Mouse (Mus musculus): ENCODE measurements around the gene Cdk5rap2.
A peak's percentile ranks its signal among the peaks of the same experiment; 100 is the strongest.

The Cdk5rap2 gene

GRCm38 (mm10) chr4:70335444-70336144, 74.6 kb downstream of the Cdk5rap2 start:
- DNase-seq = no peak

DNA sequence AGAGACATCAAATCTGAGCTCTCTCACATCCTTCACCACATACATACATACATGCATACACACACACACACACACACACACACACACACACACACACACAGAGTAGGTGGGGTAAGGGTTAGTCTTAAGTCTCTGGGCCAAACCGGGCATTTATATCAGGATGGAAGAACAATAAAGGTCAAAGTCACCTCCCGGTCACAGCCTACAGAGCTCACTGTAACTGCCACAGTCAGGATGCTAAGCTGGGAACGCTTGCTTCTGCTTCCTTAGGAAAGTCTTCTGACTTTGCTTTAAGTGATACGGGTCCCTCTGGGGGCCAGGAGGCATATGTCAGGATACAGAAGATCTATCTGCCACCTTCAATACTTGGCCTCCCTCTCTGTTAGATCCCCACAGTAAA, 75.2 kb downstream of the Cdk5rap2 start:
- peak in 1 of 2 experiments; percentile 18 for DNase-seq

GRCm38 (mm10) chr4:70332981-70333380, 77.3 kb downstream of the Cdk5rap2 start:
- no peak for DNase-seq

- no peak for DNase-seq
These were observed 77.7 kb downstream of the Cdk5rap2 start for GRCm38 (mm10) chr4:70332576-70332975.

GRCm38 (mm10) chr4:70331181-70331580, 79.1 kb downstream of the Cdk5rap2 start:
- DNase-seq = no peak

DNA sequence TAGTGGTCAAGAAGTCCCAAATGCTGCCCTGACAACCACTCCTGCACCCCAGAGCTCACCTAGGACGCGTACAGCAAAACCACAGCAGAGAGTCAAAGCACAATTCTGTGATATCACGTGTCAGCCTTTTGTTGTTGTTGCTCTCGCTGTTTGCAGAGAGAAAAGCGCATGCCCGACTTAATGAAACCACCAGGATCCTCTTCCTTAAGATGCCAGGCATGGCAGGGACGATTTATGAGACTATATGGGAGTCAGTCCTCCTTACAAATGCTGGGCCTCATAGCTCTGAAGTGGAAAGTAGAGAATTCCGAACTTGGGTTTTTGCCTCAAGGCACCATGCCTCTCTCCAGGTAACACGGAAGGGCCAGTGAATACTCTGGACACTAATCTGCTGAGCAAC, 82.2 kb downstream of the Cdk5rap2 start:
- DNase-seq = no peak

GRCm38 (mm10) chr4:70327436-70327835, 82.8 kb downstream of the Cdk5rap2 start:
- DNase-seq = no peak

GRCm38 (mm10) chr4:70321586-70321985, 88.7 kb downstream of the Cdk5rap2 start:
- no peak for DNase-seq

DNA sequence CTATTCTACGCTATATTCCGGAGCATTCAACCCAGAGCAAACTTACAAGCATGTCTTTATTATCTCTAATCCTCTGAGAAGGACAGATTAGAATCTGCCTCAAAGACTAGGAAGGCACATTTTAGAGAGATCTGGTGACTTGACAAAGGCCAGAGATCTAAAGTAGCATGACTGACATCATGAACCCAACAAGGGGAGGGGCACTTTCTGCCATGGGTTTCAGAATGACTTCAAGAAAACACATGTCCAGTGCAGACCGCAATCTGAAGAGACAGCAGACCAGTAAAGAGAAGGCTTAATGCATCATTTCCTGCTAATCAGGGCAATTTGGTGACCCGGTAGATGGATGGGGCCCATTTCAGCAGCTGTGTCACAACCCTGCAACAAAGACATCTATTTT, 98.1 kb downstream of the Cdk5rap2 start:
- DNase-seq = no peak

DNA sequence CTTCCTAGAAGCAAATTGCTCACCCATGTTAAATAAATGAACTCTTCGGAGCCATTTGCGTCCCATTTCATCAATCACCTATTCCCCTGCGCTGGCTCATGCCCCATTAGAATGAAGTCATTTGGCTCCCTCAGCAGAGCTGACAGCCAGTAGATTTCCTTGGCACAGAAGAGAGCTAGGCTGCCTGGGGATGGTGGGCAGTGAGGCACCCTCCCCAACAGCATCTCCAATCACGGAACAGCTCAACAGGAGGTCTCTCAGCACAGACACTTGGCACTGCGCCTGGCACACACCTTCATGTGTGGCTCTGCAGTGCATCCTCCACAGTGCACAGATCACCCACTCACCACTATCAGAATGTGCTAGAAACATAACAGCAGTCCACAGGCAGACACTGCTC, 98.7 kb downstream of the Cdk5rap2 start:
- DNase-seq = no peak

DNA sequence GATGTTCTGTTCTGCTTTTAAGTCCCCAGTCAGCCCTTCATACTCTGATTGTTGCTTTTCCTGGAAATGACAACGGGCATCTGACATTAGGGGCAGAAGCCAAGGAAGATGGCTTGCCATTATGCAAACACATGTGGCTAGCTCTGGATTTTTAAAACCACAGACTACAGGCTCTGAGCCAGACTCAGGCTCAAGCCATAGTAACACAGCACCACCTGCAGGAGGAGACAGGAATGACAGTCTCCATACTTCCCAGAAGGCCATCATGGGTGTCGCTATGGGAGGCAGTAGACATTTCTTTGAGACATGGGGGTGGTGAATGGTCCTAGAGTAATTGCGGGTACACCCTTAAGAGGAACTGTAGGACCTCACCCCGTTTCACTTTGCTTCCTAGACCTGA, 103.0 kb downstream of the Cdk5rap2 start:
- peak; percentile 78 to 80 for DNase-seq

DNA sequence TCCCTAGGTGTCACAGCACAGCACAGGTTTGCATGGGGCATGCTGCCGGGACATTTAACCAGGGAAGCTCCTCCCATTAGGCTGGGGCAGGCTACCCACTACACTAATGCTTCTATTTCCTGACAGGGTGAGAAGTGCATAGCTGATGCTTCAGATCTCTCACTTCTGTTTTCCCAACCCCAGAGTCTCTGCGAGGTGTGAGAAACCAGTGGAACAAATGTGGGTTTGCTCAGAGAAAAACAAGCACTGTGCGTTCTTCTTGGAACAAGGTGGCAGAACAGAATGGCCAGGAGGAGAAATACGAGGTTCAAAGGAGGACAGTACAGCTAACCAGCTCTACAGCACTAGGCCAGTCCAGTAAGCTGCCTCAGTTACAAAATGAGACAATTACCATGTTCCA, 106.4 kb downstream of the Cdk5rap2 start:
- DNase-seq = no peak

GRCm38 (mm10) chr4:70301187-70301586, 109.1 kb downstream of the Cdk5rap2 start:
- no peak for DNase-seq

DNA sequence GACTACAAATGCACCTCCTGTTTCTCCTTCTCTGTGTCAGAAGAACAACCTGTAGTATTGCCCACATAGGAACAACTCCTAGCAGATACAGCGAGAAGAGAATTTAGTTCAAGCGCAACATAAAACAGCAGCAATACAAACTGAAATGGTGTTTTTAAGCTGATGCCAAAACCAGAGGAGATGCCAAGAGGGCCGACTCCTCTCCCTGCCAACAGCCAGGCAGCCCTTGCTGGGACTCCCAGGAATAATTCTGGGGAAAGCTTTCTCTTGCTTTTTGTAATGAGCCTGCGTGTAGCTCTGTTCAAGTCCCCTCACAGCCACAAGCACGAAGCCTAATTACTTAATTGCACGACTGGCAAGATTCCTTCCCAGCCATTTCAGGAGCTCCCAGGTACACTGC, 120.9 kb downstream of the Cdk5rap2 start:
- DNase-seq = no peak

DNA sequence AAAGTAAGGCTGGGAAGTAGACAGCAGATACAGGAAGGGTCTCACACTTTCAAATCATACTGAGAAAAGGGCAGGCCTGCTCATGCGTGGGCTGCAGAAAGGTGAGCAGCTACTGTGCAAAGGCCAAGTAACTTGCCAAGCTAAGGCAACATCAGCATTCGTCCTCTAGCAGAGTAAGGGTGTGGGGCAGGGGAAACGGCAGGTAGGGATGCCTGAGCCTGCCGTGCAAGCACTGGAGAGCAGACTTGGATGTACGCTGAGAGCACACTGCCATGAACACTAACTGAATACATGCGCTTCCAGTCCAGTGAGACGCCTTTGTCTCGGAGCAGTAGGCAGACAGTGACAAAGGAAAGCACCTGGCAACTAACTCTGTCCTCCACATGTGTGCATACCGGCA, 127.1 kb downstream of the Cdk5rap2 start:
- DNase-seq = no peak

DNA sequence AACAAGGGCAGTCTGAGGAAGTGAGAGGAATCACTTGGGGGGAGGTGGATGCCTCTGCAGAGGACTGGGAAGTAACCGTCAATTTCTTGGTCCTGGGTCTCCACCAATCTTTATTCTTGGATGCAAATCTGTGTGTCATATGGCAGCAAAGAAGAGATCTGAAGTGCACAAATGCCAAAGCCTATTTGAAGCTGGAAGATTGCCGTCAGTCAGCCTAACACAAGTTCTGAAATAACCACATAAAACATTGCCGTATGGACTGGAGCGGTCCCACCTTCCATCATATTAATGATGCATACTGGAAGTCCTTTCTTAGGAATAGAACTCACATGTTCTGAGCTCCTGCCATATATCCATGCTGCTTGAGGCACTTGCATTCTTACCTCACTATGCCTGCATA, 131.4 kb downstream of the Cdk5rap2 start:
- no peak for DNase-seq

DNA sequence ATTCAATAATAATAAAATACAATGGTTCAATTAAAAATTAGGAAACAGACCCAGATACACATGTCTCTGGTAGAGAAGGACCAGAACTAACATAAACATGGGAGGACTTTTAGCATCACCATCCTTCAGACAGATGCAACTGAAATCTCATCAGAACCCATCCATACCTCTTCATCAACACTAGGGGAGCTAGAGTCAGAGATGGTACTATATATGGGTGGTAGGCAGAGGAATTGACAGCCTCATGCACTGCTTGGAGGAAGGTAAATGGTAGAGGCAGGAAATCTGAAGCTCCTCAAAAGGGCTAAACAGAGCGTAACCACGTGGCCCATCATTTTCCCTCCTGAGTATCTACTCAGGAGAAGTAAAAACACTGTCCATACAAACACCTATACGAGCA, 132.2 kb downstream of the Cdk5rap2 start:
- DNase-seq = no peak

- no peak for DNase-seq
These were observed 137.3 kb downstream of the Cdk5rap2 start for GRCm38 (mm10) chr4:70272943-70273342.

GRCm38 (mm10) chr4:70272527-70272926, 137.7 kb downstream of the Cdk5rap2 start:
- no peak for DNase-seq

- DNase-seq = no peak
These were observed 142.9 kb downstream of the Cdk5rap2 start for GRCm38 (mm10) chr4:70267213-70267906.

DNA sequence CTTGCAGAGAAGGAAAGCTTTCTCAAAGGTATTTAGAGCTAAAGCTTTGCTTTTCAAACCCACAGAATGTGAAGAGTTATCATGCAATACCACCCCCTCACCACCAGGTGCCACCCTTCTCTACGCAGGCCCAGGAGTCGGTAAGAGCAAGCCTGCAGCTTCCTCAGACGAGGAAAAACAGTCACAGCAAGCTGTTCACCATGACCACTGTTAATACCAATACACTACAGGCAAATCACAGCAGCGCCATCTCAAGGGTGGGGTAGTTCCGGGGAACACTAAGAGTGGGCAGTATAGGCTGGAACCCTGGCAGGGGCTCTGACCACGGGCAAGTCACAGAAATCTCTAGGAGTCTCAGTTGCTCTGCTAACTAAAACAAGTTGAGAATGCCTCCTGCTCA, 145.0 kb downstream of the Cdk5rap2 start:
- DNase-seq = peak; percentile 63 to 74

- DNase-seq = no peak
These were observed 147.4 kb downstream of the Cdk5rap2 start for GRCm38 (mm10) chr4:70262850-70263249.

DNA sequence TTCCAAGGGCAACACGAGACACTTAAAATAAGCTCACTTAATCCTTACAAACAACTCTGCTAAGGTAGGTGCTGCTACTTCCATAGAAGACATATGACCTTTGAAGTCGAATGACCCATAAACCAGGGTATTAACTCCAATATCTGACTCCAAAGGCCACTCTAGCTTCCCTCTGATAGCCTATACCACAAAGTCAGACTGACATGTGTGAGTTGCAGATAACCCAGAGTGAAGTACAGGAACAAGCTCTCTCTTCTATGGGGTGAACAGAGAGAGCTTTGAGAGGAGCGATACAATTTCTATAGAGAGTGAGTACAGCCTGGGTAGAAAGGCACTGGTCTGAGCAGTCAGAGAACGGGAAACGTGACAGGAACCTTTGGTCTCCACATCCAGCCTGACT, 148.9 kb downstream of the Cdk5rap2 start:
- DNase-seq = no peak

DNA sequence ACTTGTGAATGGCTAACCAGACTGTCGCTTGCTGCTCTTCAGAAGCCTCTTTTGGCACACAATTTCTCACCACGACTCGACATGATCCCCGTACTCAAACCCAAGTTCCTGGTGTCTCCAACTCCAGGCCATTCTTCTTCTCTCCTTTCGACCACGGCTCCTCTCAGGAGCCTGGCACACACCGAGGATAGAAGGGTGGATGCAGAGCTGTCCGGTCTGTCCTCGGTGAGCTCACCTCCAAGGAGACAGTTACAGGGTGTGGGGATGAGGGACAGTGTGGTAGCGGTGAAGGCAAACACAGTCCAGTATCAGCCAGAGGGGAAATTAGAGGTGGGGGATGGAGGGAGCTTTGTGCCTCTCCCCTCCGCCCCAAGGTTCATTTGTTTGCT, 149.8 kb downstream of the Cdk5rap2 start:
- no peak for DNase-seq
